Mouse (Mus musculus) stomach, postnatal 0 days (tissue): ENCODE results near the gene Irs3. TPM values are rescaled to one million over a fixed set of nuclear protein-coding genes. Genes with fewer than 3 reads are reported as not detected.

Experiments used
- ATAC-seq: fragments of 200-750 bp; cut with Nextera tagmentation; 2 replicates; pipeline ENCODE4 v1.8.0; 2017; ENCODE audit not compliant: low FRiP score, low TSS enrichment
- DNase-seq: peaks from one replicate; pipeline ENCODE4 v3.0.0-alpha.2; 2016; ENCODE audit warnings: low spot score
- H3K27ac ChIP-seq: fragments of 300-500 bp; sonication (generic); replicated peaks from 2 replicates; pipeline ENCODE4 v1.5.1; 2014; ENCODE audit warnings: mild to moderate bottlenecking, control low read depth
- H3K27me3 ChIP-seq: fragments of 300-500 bp; sonication (generic); 2 replicates; pipeline ENCODE4 v1.6.1; 2014; ENCODE audit warnings: low read length; ENCODE audit not compliant: control insufficient read depth, insufficient read depth
- H3K36me3 ChIP-seq: fragments of 300-500 bp; sonication (generic); 2 replicates; pipeline ENCODE4 v1.6.1; 2014; ENCODE audit warnings: low read length, mixed read lengths; ENCODE audit not compliant: control insufficient read depth, insufficient read depth
- H3K4me1 ChIP-seq: fragments of 300-500 bp; sonication (generic); replicated peaks from 2 replicates; pipeline ENCODE4 v1.6.1; 2014; ENCODE audit warnings: antibody characterized with exemption; ENCODE audit not compliant: control insufficient read depth, insufficient read depth
- H3K4me2 ChIP-seq: fragments of 300-500 bp; sonication (generic); replicated peaks from 2 replicates; pipeline ENCODE4 v1.6.1; 2014; ENCODE audit warnings: low read depth, mild to moderate bottlenecking, control low read depth, moderate library complexity
- H3K4me3 ChIP-seq: fragments of 300-500 bp; sonication (generic); 2 replicates; pipeline ENCODE4 v1.5.1; 2014; ENCODE audit warnings: low read depth, low read length, control low read depth
- H3K9ac ChIP-seq: fragments of 300-500 bp; sonication (generic); 2 replicates; pipeline ENCODE4 v1.6.1; 2014; ENCODE audit warnings: mild to moderate bottlenecking, low read length, control low read depth, mixed read lengths
- H3K9me3 ChIP-seq: fragments of 300-500 bp; sonication (generic); 2 replicates; pipeline ENCODE4 v1.6.1; 2016; ENCODE audit warnings: low read length; ENCODE audit not compliant: control insufficient read depth
- CTCF ChIP-seq: IDR thresholded peaks from 2 replicates; pipeline ENCODE4 v1.5.1; 2016; ENCODE audit warnings: antibody characterized with exemption, low read depth, mild to moderate bottlenecking, moderate library complexity
- EP300 ChIP-seq: optimal IDR thresholded peaks from 2 replicates; pipeline ENCODE3; 2016; ENCODE audit warnings: antibody characterized with exemption
- WGBS: fragments of 180-500 bp; shearing (Covaris S2); extraction: QIAGEN DNeasy Blood & Tissue Kit; methylation state at CpG from one replicate; pipeline ENCODE4 v1.1.7; 2014; 5-methylcytosine and 5-hydroxymethylcytosine counted together
- polyA plus RNA-seq: library from polyadenylated mRNA; unstranded; fragments of >200 nt; fragmentation: Nextera tagmentation; extraction: Ambion mirVana; gene quantifications from 2 replicates; pipeline ENCODE4 v1.2.1, GENCODE M21; 2015

Irs3 gene
- polyA plus RNA-seq, 1 experiment from 2014 or later = 0.07 TPM

- Histone ChIP-seq H3K27me3 (no peaks in the 10 kb centered on the region), H3K36me3 (no peaks in the 10 kb centered on the region), H3K27ac (no peak overlapping the region), H3K9ac (no peak overlapping the region), H3K9me3 (no peaks in the 10 kb centered on the region), H3K4me2 (no peak overlapping the region), H3K4me1 (peaks cover 5% of the 10 kb centered on the region; the same call in 1 of the 2 replicates), H3K4me3 (no peak overlapping the region)
- ATAC-seq (no peak), DNase-seq (no peak)
- WGBS = 82% methylated on average over 3 of the region's 3 CpGs
- TF ChIP-seq CTCF = no peak
- no peak for TF ChIP-seq EP300
Observed at GRCm38 (mm10) chr5:137678736-137679135, 33.2 kb upstream of the Irs3 start.

- no peak overlapping the region for H3K27ac ChIP-seq
- H3K4me1 ChIP-seq = no peaks in the 10 kb centered on the region
- no peak overlapping the region for H3K9ac ChIP-seq
- ATAC-seq (no peak), DNase-seq (no peak)
- no peaks in the 10 kb centered on the region for H3K36me3 ChIP-seq
- H3K4me3 ChIP-seq = no peak overlapping the region
- no peak for TF ChIP-seq EP300
- WGBS = 89% methylated on average over 8 of the region's 8 CpGs
- H3K9me3 ChIP-seq = no peaks in the 10 kb centered on the region
- no peaks in the 10 kb centered on the region for H3K27me3 ChIP-seq
- H3K4me2 ChIP-seq = no peak overlapping the region
Observed at GRCm38 (mm10) chr5:137677859-137678258, 32.3 kb upstream of the Irs3 start.

GRCm38 (mm10) chr5:137674786-137675185 lies 29.3 kb upstream of the Irs3 start:
- H3K9me3 ChIP-seq = no peaks in the 10 kb centered on the region
- no peak overlapping the region for H3K27ac ChIP-seq
- H3K36me3 ChIP-seq = no peaks in the 10 kb centered on the region
- no peaks in the 10 kb centered on the region for H3K27me3 ChIP-seq
- peaks cover 6% of the 10 kb centered on the region; the same call in 1 of the 2 replicates for H3K4me1 ChIP-seq
- 92% methylated on average over 8 of the region's 8 CpGs for WGBS
- ATAC-seq (no peak), DNase-seq (no peak)
- no peak for TF ChIP-seq EP300
- TF ChIP-seq CTCF = no peak
- no peak overlapping the region for H3K9ac ChIP-seq
- H3K4me2 ChIP-seq = no peak overlapping the region
- no peak overlapping the region for H3K4me3 ChIP-seq

- Histone ChIP-seq H3K27me3 (no peaks in the 10 kb centered on the region), H3K4me1 (peaks cover 6% of the 10 kb centered on the region; the same call in 1 of the 2 replicates), H3K36me3 (no peaks in the 10 kb centered on the region), H3K9ac (0 out of 2 replicates have a peak overlapping the region, but pooled peaks have one; percentile 8), H3K27ac (no peak overlapping the region), H3K4me2 (no peak overlapping the region), H3K9me3 (no peaks in the 10 kb centered on the region), H3K4me3 (no peak overlapping the region)
- ATAC-seq (no peak), DNase-seq (no peak)
- WGBS = 54% methylated on average over 6 of the region's 6 CpGs
- TF ChIP-seq CTCF (no peak), EP300 (no peak)
Observed at GRCm38 (mm10) chr5:137673015-137673414, 27.5 kb upstream of the Irs3 start.

GRCm38 (mm10) chr5:137672361-137672760 lies 26.8 kb upstream of the Irs3 start:
- no peak for TF ChIP-seq EP300
- TF ChIP-seq CTCF = no peak

GRCm38 (mm10) chr5:137671443-137672240 lies 26.1 kb upstream of the Irs3 start:
- DNase-seq = peak; percentile 70
- no peaks in the 10 kb centered on the region for H3K9me3 ChIP-seq
- 0 out of 2 replicates have a peak overlapping the region, but pooled peaks have one; percentile 23 for H3K9ac ChIP-seq
- H3K4me3 ChIP-seq = no peak overlapping the region
- peaks cover 6% of the 10 kb centered on the region; the same call in 1 of the 2 replicates for H3K4me1 ChIP-seq
- TF ChIP-seq CTCF (peak; percentile 1; the same call in 1 of the 2 replicates), EP300 (no peak)
- H3K36me3 ChIP-seq = 0 out of 2 replicates have a peak, but pooled peaks cover 2% of the 10 kb centered on the region
- H3K27ac ChIP-seq = peak overlapping the region; percentile 90
- H3K27me3 ChIP-seq = no peaks in the 10 kb centered on the region
- peak overlapping the region; percentile 18; the same call in 1 of the 2 replicates for H3K4me2 ChIP-seq
- peak; percentile 90 for ATAC-seq
- WGBS = 13% methylated on average over 9 of the region's 9 CpGs

More at GRCm38 (mm10) chr5:137672361-137672760, 26.8 kb upstream of the Irs3 start:
- peaks cover 6% of the 10 kb centered on the region; the same call in 1 of the 2 replicates for H3K4me1 ChIP-seq
- peak overlapping the region; percentile 90 for H3K27ac ChIP-seq
- no peaks in the 10 kb centered on the region for H3K27me3 ChIP-seq
- DNase-seq = no peak
- no peak overlapping the region for H3K9ac ChIP-seq
- no peak overlapping the region for H3K4me3 ChIP-seq
- H3K36me3 ChIP-seq = no peaks in the 10 kb centered on the region
- no peak for ATAC-seq
- 77% methylated on average over 5 of the region's 5 CpGs for WGBS
- no peak overlapping the region for H3K4me2 ChIP-seq
- H3K9me3 ChIP-seq = no peaks in the 10 kb centered on the region
